Mouse (Mus musculus) intestine, embryonic 16.5 days (tissue): Measurements from ENCODE around the gene Use1. TPM values are rescaled to one million over a fixed set of nuclear protein-coding genes. Genes with fewer than 3 reads are reported as not detected.

Experiments used
- ATAC-seq: fragments of 200-750 bp; cut with Nextera tagmentation; 2 replicates; pipeline ENCODE4 v1.8.0; 2017; ENCODE audit warnings: moderate TSS enrichment, moderate library complexity
- H3K27ac ChIP-seq: fragments of 300-500 bp; sonication (generic); 2 replicates; pipeline ENCODE4 v1.5.1; 2014; ENCODE audit warnings: mild to moderate bottlenecking, low read length
- H3K27me3 ChIP-seq: fragments of 300-500 bp; sonication (generic); replicated peaks from 2 replicates; pipeline ENCODE4 v1.6.1; 2014; ENCODE audit warnings: low read length, control low read depth, mixed read lengths; ENCODE audit not compliant: control insufficient read depth, insufficient read depth
- H3K36me3 ChIP-seq: fragments of 300-500 bp; sonication (generic); 2 replicates; pipeline ENCODE4 v1.6.1; 2014; ENCODE audit warnings: low read length, control low read depth; ENCODE audit not compliant: control insufficient read depth, insufficient read depth
- H3K4me1 ChIP-seq: fragments of 300-500 bp; sonication (generic); 2 replicates; pipeline ENCODE4 v1.6.1; 2014; ENCODE audit warnings: low read length, control low read depth, mixed read lengths; ENCODE audit not compliant: control insufficient read depth, insufficient read depth
- H3K4me2 ChIP-seq: fragments of 300-500 bp; sonication (generic); 2 replicates; pipeline ENCODE4 v1.6.1; 2014; ENCODE audit warnings: low read depth, low read length, control low read depth
- H3K4me3 ChIP-seq: fragments of 300-500 bp; sonication (generic); 2 replicates; pipeline ENCODE4 v1.5.1; 2014; ENCODE audit warnings: mild to moderate bottlenecking, low read length
- H3K9ac ChIP-seq: fragments of 300-500 bp; sonication (generic); 2 replicates; pipeline ENCODE4 v1.6.1; 2014; ENCODE audit warnings: low read depth, low read length
- H3K9me3 ChIP-seq: fragments of 300-500 bp; sonication (generic); 2 replicates; pipeline ENCODE4 v1.6.1; 2016; ENCODE audit warnings: low read length, control low read depth; ENCODE audit not compliant: control insufficient read depth
- WGBS: fragments of 180-500 bp; shearing (Covaris S2); extraction: QIAGEN DNeasy Blood & Tissue Kit; methylation state at CpG from one replicate; pipeline ENCODE4 v1.1.7; 2014; 5-methylcytosine and 5-hydroxymethylcytosine counted together
- polyA plus RNA-seq: library from polyadenylated mRNA; unstranded; fragments of >200 nt; fragmentation: Nextera tagmentation; extraction: Ambion mirVana; gene quantifications from 2 replicates; pipeline ENCODE4 v1.2.1, GENCODE M21; 2015

Gene Use1
- polyA plus RNA-seq, 1 experiment from 2014 or later = 95.8 TPM

GRCm38 (mm10) chr8:71404951-71405351, 38.3 kb downstream of the Use1 start:
- peaks cover 25% of the 10 kb centered on the region for H3K4me1 ChIP-seq
- H3K4me2 ChIP-seq = peak overlapping the region; percentile 95
- ATAC-seq = no peak
- H3K9ac ChIP-seq = 0 out of 2 replicates have a peak overlapping the region, but pooled peaks have one; percentile 83
- 86% methylated on average over 9 of the region's 9 CpGs for WGBS
- H3K9me3 ChIP-seq = no peaks in the 10 kb centered on the region
- no peak overlapping the region for H3K27ac ChIP-seq
- H3K4me3 ChIP-seq = peak overlapping the region; percentile 86
- H3K27me3 ChIP-seq = no peaks in the 10 kb centered on the region
- H3K36me3 ChIP-seq = peaks cover 8% of the 10 kb centered on the region

GRCm38 (mm10) chr8:71405401-71406098, 38.9 kb downstream of the Use1 start, which contains the start of gene Ankle1:
Gene Ankle1 (plus strand): TSS chr8:71406010.
- peak; percentile 87 for ATAC-seq
- H3K9ac ChIP-seq = peak within 1 kb of the TSS; percentile 83
- peaks cover 25% of the 10 kb centered on the region for H3K4me1 ChIP-seq
- no peaks in the 10 kb centered on the region for H3K9me3 ChIP-seq
- H3K27me3 ChIP-seq = no peaks in the 10 kb centered on the region
- WGBS = 14% methylated on average over 33 of the region's 33 CpGs
- H3K27ac ChIP-seq = peak within 1 kb of the TSS; percentile 70
- peaks cover 8% of the 10 kb centered on the region for H3K36me3 ChIP-seq
- peak within 1 kb of the TSS; percentile 95 for H3K4me2 ChIP-seq
- H3K4me3 ChIP-seq = peak within 1 kb of the TSS; percentile 86

GRCm38 (mm10) chr8:71406099-71407015, 39.7 kb downstream of the Use1 start:
- H3K27ac ChIP-seq = peak overlapping the region; percentile 70
- no peaks in the 10 kb centered on the region for H3K9me3 ChIP-seq
- H3K27me3 ChIP-seq = no peaks in the 10 kb centered on the region
- H3K36me3 ChIP-seq = peaks cover 8% of the 10 kb centered on the region
- H3K9ac ChIP-seq = peak overlapping the region; percentile 83
- H3K4me1 ChIP-seq = peaks cover 25% of the 10 kb centered on the region
- H3K4me2 ChIP-seq = peak overlapping the region; percentile 95
- peak overlapping the region; percentile 86 for H3K4me3 ChIP-seq
- 1% methylated on average over 55 of the region's 55 CpGs for WGBS
- ATAC-seq = peak; percentile 79

GRCm38 (mm10) chr8:71407441-71407840, 40.8 kb downstream of the Use1 start:
- no peak overlapping the region for H3K4me2 ChIP-seq
- H3K27me3 ChIP-seq = no peaks in the 10 kb centered on the region
- no peaks in the 10 kb centered on the region for H3K9me3 ChIP-seq
- H3K36me3 ChIP-seq = peaks cover 8% of the 10 kb centered on the region
- no peak overlapping the region; the same call in 1 of the 2 replicates for H3K4me3 ChIP-seq
- WGBS = 92% methylated on average over 14 of the region's 14 CpGs
- H3K4me1 ChIP-seq = peaks cover 25% of the 10 kb centered on the region
- 0 out of 2 replicates have a peak overlapping the region, but pooled peaks have one; percentile 16 for H3K9ac ChIP-seq
- no peak for ATAC-seq
- H3K27ac ChIP-seq = no peak overlapping the region

- H3K36me3 ChIP-seq = peaks cover 8% of the 10 kb centered on the region
- H3K9me3 ChIP-seq = no peaks in the 10 kb centered on the region
- H3K27ac ChIP-seq = no peak overlapping the region
- no peak overlapping the region for H3K4me2 ChIP-seq
- H3K4me3 ChIP-seq = no peak overlapping the region
- 96% methylated on average over 4 of the region's 4 CpGs for WGBS
- ATAC-seq = no peak
- no peaks in the 10 kb centered on the region for H3K27me3 ChIP-seq
- peaks cover 25% of the 10 kb centered on the region for H3K4me1 ChIP-seq
- H3K9ac ChIP-seq = no peak overlapping the region
Observed at GRCm38 (mm10) chr8:71408231-71408630, 41.6 kb downstream of the Use1 start.

GRCm38 (mm10) chr8:71411535-71412273, 45.1 kb downstream of the Use1 start:
- 47% methylated on average over 11 of the region's 11 CpGs for WGBS
- ATAC-seq = no peak

More at GRCm38 (mm10) chr8:71411535-71412273, 45.1 kb downstream of the Use1 start:
- H3K4me2 ChIP-seq = no peak overlapping the region
- H3K27ac ChIP-seq = no peak overlapping the region
- no peaks in the 10 kb centered on the region for H3K9me3 ChIP-seq
- no peak overlapping the region for H3K4me3 ChIP-seq
- H3K9ac ChIP-seq = no peak overlapping the region
- H3K4me1 ChIP-seq = peaks cover 11% of the 10 kb centered on the region
- no peaks in the 10 kb centered on the region for H3K27me3 ChIP-seq
- peaks cover 8% of the 10 kb centered on the region for H3K36me3 ChIP-seq

Other genes with a start within 250 kb of the Use1 start
- 11.6 and 12.4 TPM in 2 replicates for gene Myo9b, start 94.1 kb upstream of the Use1 start, polyA plus RNA-seq
- 43.6 and 48.4 TPM in 2 replicates for gene Haus8, start 93.9 kb upstream of the Use1 start, polyA plus RNA-seq
- 6.3 and 8.5 TPM in 2 replicates for gene Ocel1, start 4.5 kb downstream of the Use1 start, polyA plus RNA-seq
- gene Nr2f6, start 15.1 kb downstream of the Use1 start, polyA plus RNA-seq = 35.8 and 51.1 TPM in 2 replicates
- gene Ushbp1, start 29.0 kb downstream of the Use1 start, polyA plus RNA-seq = 10.8 and 10.9 TPM in 2 replicates
- gene Babam1, start 30.0 kb downstream of the Use1 start, polyA plus RNA-seq = 84.7 and 86.9 TPM in 2 replicates
- gene Ankle1, start 39.2 kb downstream of the Use1 start, polyA plus RNA-seq = 32.0 and 39.4 TPM in 2 replicates
- gene Abhd8, start 96.8 kb downstream of the Use1 start, polyA plus RNA-seq = 24.0 and 25.1 TPM in 2 replicates
- gene Mrpl34, start 98.1 kb downstream of the Use1 start, polyA plus RNA-seq = 224 and 234 TPM in 2 replicates
- 88.1 and 91.7 TPM in 2 replicates for gene Dda1, start 102.4 kb downstream of the Use1 start, polyA plus RNA-seq
- 0.20 and 0.43 TPM in 2 replicates for gene Ano8, start 119.1 kb downstream of the Use1 start, polyA plus RNA-seq
- 14.0 and 14.9 TPM in 2 replicates for gene Gtpbp3, start 121.3 kb downstream of the Use1 start, polyA plus RNA-seq
- gene Plvap, start 144.9 kb downstream of the Use1 start, polyA plus RNA-seq = 70.9 and 80.9 TPM in 2 replicates
- 0.26 and 0.28 TPM in 2 replicates for gene Ccdc194, start 158.9 kb downstream of the Use1 start, polyA plus RNA-seq
- 38.8 and 42.0 TPM in 2 replicates for gene Bst2, start 170.6 kb downstream of the Use1 start, polyA plus RNA-seq
- 126 and 130 TPM in 2 replicates for gene Mvb12a, start 176.1 kb downstream of the Use1 start, polyA plus RNA-seq
- gene Tmem221, start 192.0 kb downstream of the Use1 start, polyA plus RNA-seq = 1.3 and 1.8 TPM in 2 replicates
- gene Nxnl1, start 199.8 kb downstream of the Use1 start, polyA plus RNA-seq = 0.06 TPM in 1 of 2 replicates, not detected in the other
- gene Slc27a1, start 202.0 kb downstream of the Use1 start, polyA plus RNA-seq = 21.0 and 24.3 TPM in 2 replicates
- 244 and 252 TPM in 2 replicates for gene Pgls, start 225.3 kb downstream of the Use1 start, polyA plus RNA-seq
- 3.0 and 3.5 TPM in 2 replicates for gene Fam129c, start 230.8 kb downstream of the Use1 start, polyA plus RNA-seq
- 68.0 and 70.5 TPM in 2 replicates for gene Colgalt1, start 244.2 kb downstream of the Use1 start, polyA plus RNA-seq